Mouse (Mus musculus): ENCODE measurements around the gene Rps23. TPM values are rescaled to one million over a fixed set of nuclear protein-coding genes. Genes with fewer than 3 reads are reported as not detected.

The Rps23 gene
- polyA plus RNA-seq, 1 experiment from 2014 or later = 281 TPM

GRCm38 (mm10) chr13:90965996-90966395 is 43.2 kb downstream of the Rps23 start:
- H3K27me3 ChIP-seq (ENCODE audit: insufficient read depth, low read length) = no peaks in the 10 kb centered on the region
- no peak overlapping the region for H3K4me3 ChIP-seq (ENCODE audit: low read depth, low read length)
- H3K27ac ChIP-seq (ENCODE audit: low read depth) = no peak overlapping the region
- no peak overlapping the region for H3K4me2 ChIP-seq
- no peak overlapping the region for H3K9ac ChIP-seq
- TF ChIP-seq CTCF (IDR thresholded peaks at IDR 0.05; ENCODE audit: low read depth) = no peak
- no peaks in the 10 kb centered on the region for H3K36me3 ChIP-seq (ENCODE audit: insufficient read depth)
- whole genome bisulfite sequencing = 69% methylated on average over 8 of the region's 8 CpGs
- ATAC-seq (ENCODE audit: insufficient read depth) = no peak
- no peaks in the 10 kb centered on the region for H3K4me1 ChIP-seq (ENCODE audit: insufficient read depth)
- no peaks in the 10 kb centered on the region for H3K9me3 ChIP-seq (ENCODE audit: low read depth, low read length)
- DNase-seq = no peak

GRCm38 (mm10) chr13:90967422-90967821 is 44.7 kb downstream of the Rps23 start:
- Histone ChIP-seq H3K27ac (ENCODE audit: low read depth) (no peak overlapping the region), H3K9ac (no peak overlapping the region), H3K9me3 (ENCODE audit: low read depth, low read length) (no peaks in the 10 kb centered on the region), H3K36me3 (ENCODE audit: insufficient read depth) (no peaks in the 10 kb centered on the region), H3K4me1 (ENCODE audit: insufficient read depth) (no peaks in the 10 kb centered on the region), H3K4me3 (ENCODE audit: low read depth, low read length) (no peak overlapping the region), H3K27me3 (ENCODE audit: insufficient read depth, low read length) (no peaks in the 10 kb centered on the region), H3K4me2 (no peak overlapping the region)
- DNase-seq = peak; percentile 89
- ATAC-seq (ENCODE audit: insufficient read depth) = peak; percentile 90
- TF ChIP-seq CTCF (IDR thresholded peaks at IDR 0.05; ENCODE audit: low read depth) = peak; percentile 90
- WGBS = 9% methylated on average over 4 of the region's 4 CpGs

GRCm38 (mm10) chr13:90968940-90969339 is 46.2 kb downstream of the Rps23 start:
- WGBS = 65% methylated on average over 4 of the region's 4 CpGs
- no peak overlapping the region for H3K4me2 ChIP-seq
- H3K27me3 ChIP-seq (ENCODE audit: insufficient read depth, low read length) = no peaks in the 10 kb centered on the region
- TF ChIP-seq CTCF (IDR thresholded peaks at IDR 0.05; ENCODE audit: low read depth) = no peak
- no peak overlapping the region for H3K9ac ChIP-seq
- no peak overlapping the region for H3K27ac ChIP-seq (ENCODE audit: low read depth)
- H3K4me3 ChIP-seq (ENCODE audit: low read depth, low read length) = no peak overlapping the region
- no peaks in the 10 kb centered on the region for H3K9me3 ChIP-seq (ENCODE audit: low read depth, low read length)
- no peaks in the 10 kb centered on the region for H3K36me3 ChIP-seq (ENCODE audit: insufficient read depth)
- ATAC-seq (ENCODE audit: insufficient read depth) = no peak
- DNase-seq = no peak
- H3K4me1 ChIP-seq (ENCODE audit: insufficient read depth) = no peaks in the 10 kb centered on the region

GRCm38 (mm10) chr13:90970259-90971017 is 47.7 kb downstream of the Rps23 start:
- no peaks in the 10 kb centered on the region for H3K27me3 ChIP-seq (ENCODE audit: insufficient read depth, low read length)
- DNase-seq = no peak
- ATAC-seq (ENCODE audit: insufficient read depth) = no peak
- no peaks in the 10 kb centered on the region for H3K9me3 ChIP-seq (ENCODE audit: low read depth, low read length)
- no peak overlapping the region for H3K9ac ChIP-seq
- H3K36me3 ChIP-seq (ENCODE audit: insufficient read depth) = no peaks in the 10 kb centered on the region
- no peaks in the 10 kb centered on the region for H3K4me1 ChIP-seq (ENCODE audit: insufficient read depth)
- H3K27ac ChIP-seq (ENCODE audit: low read depth) = no peak overlapping the region
- WGBS = 37% methylated on average over 10 of the region's 10 CpGs
- H3K4me3 ChIP-seq (ENCODE audit: low read depth, low read length) = no peak overlapping the region
- H3K4me2 ChIP-seq = no peak overlapping the region
- TF ChIP-seq CTCF (IDR thresholded peaks at IDR 0.05; ENCODE audit: low read depth) = no peak

- no peak overlapping the region for H3K4me2 ChIP-seq
- no peaks in the 10 kb centered on the region for H3K4me1 ChIP-seq (ENCODE audit: insufficient read depth)
- TF ChIP-seq CTCF (IDR thresholded peaks at IDR 0.05; ENCODE audit: low read depth) = no peak
- DNase-seq (no peak), ATAC-seq (ENCODE audit: insufficient read depth) (no peak)
- H3K27me3 ChIP-seq (ENCODE audit: insufficient read depth, low read length) = no peaks in the 10 kb centered on the region
- no peaks in the 10 kb centered on the region for H3K9me3 ChIP-seq (ENCODE audit: low read depth, low read length)
- no peak overlapping the region for H3K9ac ChIP-seq
- WGBS = 53% methylated on average over 7 of the region's 7 CpGs
- no peak overlapping the region for H3K4me3 ChIP-seq (ENCODE audit: low read depth, low read length)
- H3K36me3 ChIP-seq (ENCODE audit: insufficient read depth) = no peaks in the 10 kb centered on the region
- no peak overlapping the region for H3K27ac ChIP-seq (ENCODE audit: low read depth)
Observed at GRCm38 (mm10) chr13:90973409-90973808, 50.7 kb downstream of the Rps23 start.

Other genes starting within 250 kb of the Rps23 start
- not detected in 2 replicates for gene Atp6ap1l, start 17.6 kb upstream of the Rps23 start, polyA plus RNA-seq (2014; fragmentation: Nextera tagmentation; extraction: Ambion mirVana)

All from lung, embryonic 14.5 days (tissue).